29 mouse cellular contexts compared by ENCODE assay signal in genomic region chr4:103486140-103486965, GRCm38 (mm10).
DNase-seq lines count a peak whose midpoint lies in the region; ATAC-seq and TF ChIP-seq lines count a peak whose summit lies in the region.
"Had no signal": no experiment of that assay in that cellular context is flagged by ENCODE, and none has a peak within 500 bp of the region (broad histone marks: within the 10 kb centered on the region; RNA-seq: fewer than 3 reads in every experiment).

No protein-coding gene starts in this region.

- WGBS in hindbrain, embryonic 10.5 days = 48% methylated on average over 8 of the region's 8 CpGs
- WGBS in hindbrain, embryonic 13.5 days = 45% methylated on average over 8 of the region's 8 CpGs
- 44% methylated on average over 8 of the region's 8 CpGs for WGBS in midbrain, embryonic 11.5 days
- 45% methylated on average over 8 of the region's 8 CpGs for WGBS in midbrain, postnatal 0 days
- 28% methylated on average over 8 of the region's 8 CpGs for WGBS in midbrain, embryonic 14.5 days
- WGBS in neural tube, embryonic 15.5 days = 65% methylated on average over 8 of the region's 8 CpGs

- no peak overlapping the region; the same call in 1 of the 2 replicates for H3K9ac ChIP-seq in hindbrain, embryonic 13.5 days
- no peak overlapping the region for H3K9ac ChIP-seq in midbrain, embryonic 11.5 days (ENCODE audit: low read length)
- no peak overlapping the region for H3K9ac ChIP-seq in midbrain, postnatal 0 days (replicated peaks; ENCODE audit: low read length, poor library complexity, severe bottlenecking)
- no peak overlapping the region for H3K9ac ChIP-seq in midbrain, embryonic 14.5 days (replicated peaks; ENCODE audit: low read length)
- no peak overlapping the region for H3K9ac ChIP-seq in neural tube, embryonic 15.5 days (replicated peaks)
- H3K9ac ChIP-seq: embryonic facial prominence, embryonic 15.5 days; hindbrain, embryonic 14.5 days; liver, embryonic 12.5 days; liver, postnatal 0 days had no signal

- H3K27me3 ChIP-seq in hindbrain, embryonic 10.5 days (ENCODE audit: insufficient read depth, poor library complexity, severe bottlenecking) = no peaks in the 10 kb centered on the region
- H3K27me3 ChIP-seq in hindbrain, embryonic 13.5 days = no peaks in the 10 kb centered on the region
- no peaks in the 10 kb centered on the region for H3K27me3 ChIP-seq in midbrain, embryonic 11.5 days (ENCODE audit: control insufficient read depth, insufficient read depth, low read length)
- H3K27me3 ChIP-seq in midbrain, postnatal 0 days (ENCODE audit: insufficient read depth, low read length) = no peaks in the 10 kb centered on the region
- H3K27me3 ChIP-seq in midbrain, embryonic 14.5 days (ENCODE audit: control insufficient read depth, insufficient read depth, low read length) = no peaks in the 10 kb centered on the region
- H3K27me3 ChIP-seq in neural tube, embryonic 15.5 days (replicated peaks) = no peaks in the 10 kb centered on the region
- H3K27me3 ChIP-seq: CH12.LX; embryonic facial prominence, embryonic 15.5 days; liver, embryonic 12.5 days; megakaryocyte, embryonic 14.5 days had no signal

- no peak overlapping the region for H3K4me2 ChIP-seq in hindbrain, embryonic 13.5 days
- H3K4me2 ChIP-seq in midbrain, embryonic 11.5 days = no peak overlapping the region
- H3K4me2 ChIP-seq in midbrain, postnatal 0 days (ENCODE audit: low read depth, low read length, poor library complexity, severe bottlenecking) = no peak overlapping the region
- no peak overlapping the region for H3K4me2 ChIP-seq in midbrain, embryonic 14.5 days (ENCODE audit: low read length)
- H3K4me2 ChIP-seq in neural tube, embryonic 15.5 days = no peak overlapping the region
- H3K4me2 ChIP-seq: embryonic facial prominence, embryonic 15.5 days; hindbrain, embryonic 14.5 days; liver, embryonic 12.5 days had no signal

- peak; percentile 5 for DNase-seq in hindbrain, embryonic 10.5 days (ENCODE audit: low spot score)
- DNase-seq in midbrain, embryonic 11.5 days (ENCODE audit: low spot score, missing footprints) = peak; percentile 88
- DNase-seq in midbrain, postnatal 0 days (ENCODE audit: low spot score) = no peak
- peak; percentile 36 for DNase-seq in midbrain, embryonic 14.5 days
- no peak for DNase-seq in gastrocnemius, adult 2 months
- DNase-seq: adrenal gland, adult 8-10 months; cerebellum, adult 8-10 months; cerebellum, postnatal 36 days; gastrocnemius, postnatal 14 days; heart, postnatal 14 days; kidney, adult 18-20 months; kidney, postnatal 36 days; liver, postnatal 0 days; lung, postnatal 4 days; right cerebral cortex, postnatal 4 days; thymus, adult 18-20 months; thymus, postnatal 25 days had no signal

- intact Hi-C loops in gastrocnemius, adult 2 months (cut with DNase I) = no loop called here

- no peak overlapping the region for H3K4me3 ChIP-seq in hindbrain, embryonic 10.5 days
- no peak overlapping the region for H3K4me3 ChIP-seq in hindbrain, embryonic 13.5 days
- no peak overlapping the region for H3K4me3 ChIP-seq in midbrain, embryonic 11.5 days (ENCODE audit: low read depth, low read length)
- no peak overlapping the region for H3K4me3 ChIP-seq in midbrain, postnatal 0 days (ENCODE audit: low read depth, low read length)
- H3K4me3 ChIP-seq in midbrain, embryonic 14.5 days (replicated peaks; ENCODE audit: low read depth, low read length) = no peak overlapping the region
- no peak overlapping the region for H3K4me3 ChIP-seq in neural tube, embryonic 15.5 days (replicated peaks)
- no peak overlapping the region for H3K4me3 ChIP-seq in gastrocnemius, adult 2 months
- H3K4me3 ChIP-seq: embryonic facial prominence, embryonic 10.5 days; embryonic facial prominence, embryonic 15.5 days; layer of hippocampus, adult 2 months; liver, embryonic 12.5 days; megakaryocyte, embryonic 14.5 days had no signal

- TF ChIP-seq CTCF in midbrain, postnatal 0 days (IDR thresholded peaks at IDR 0.05) = no peak
- TF ChIP-seq CTCF in gastrocnemius, adult 2 months (IDR thresholded peaks at IDR 0.05) = no peak

- peak overlapping the region; percentile 77 for H3K27ac ChIP-seq in hindbrain, embryonic 10.5 days
- no peak overlapping the region for H3K27ac ChIP-seq in hindbrain, embryonic 13.5 days
- H3K27ac ChIP-seq in midbrain, embryonic 11.5 days (ENCODE audit: low read depth, low read length) = peak overlapping the region; percentile 16; the same call in 1 of the 2 replicates
- H3K27ac ChIP-seq in midbrain, postnatal 0 days (ENCODE audit: low read depth, low read length) = no peak overlapping the region
- no peak overlapping the region for H3K27ac ChIP-seq in midbrain, embryonic 14.5 days (replicated peaks; ENCODE audit: low read depth, low read length)
- no peak overlapping the region for H3K27ac ChIP-seq in neural tube, embryonic 15.5 days (replicated peaks)
- no peak overlapping the region for H3K27ac ChIP-seq in gastrocnemius, adult 2 months
- H3K27ac ChIP-seq: embryonic facial prominence, embryonic 10.5 days; embryonic facial prominence, embryonic 15.5 days; hindbrain, embryonic 14.5 days; layer of hippocampus, adult 2 months; liver, embryonic 12.5 days; stomach, postnatal 0 days had no signal

- peaks cover 12% of the 10 kb centered on the region for H3K4me1 ChIP-seq in hindbrain, embryonic 10.5 days (replicated peaks)
- peaks cover 12% of the 10 kb centered on the region for H3K4me1 ChIP-seq in hindbrain, embryonic 13.5 days (replicated peaks)
- peaks cover 12% of the 10 kb centered on the region for H3K4me1 ChIP-seq in midbrain, embryonic 11.5 days (ENCODE audit: control insufficient read depth, insufficient read depth, low read length)
- peaks cover 5% of the 10 kb centered on the region; the same call in 1 of the 2 replicates for H3K4me1 ChIP-seq in midbrain, postnatal 0 days (ENCODE audit: insufficient read depth, low read length)
- peaks cover 12% of the 10 kb centered on the region for H3K4me1 ChIP-seq in midbrain, embryonic 14.5 days (ENCODE audit: control insufficient read depth, insufficient read depth, low read length)
- 0 out of 2 replicates have a peak, but pooled peaks cover 6% of the 10 kb centered on the region for H3K4me1 ChIP-seq in neural tube, embryonic 15.5 days
- H3K4me1 ChIP-seq: embryonic facial prominence, embryonic 15.5 days; liver, embryonic 12.5 days; megakaryocyte, embryonic 14.5 days had no signal

- no peaks in the 10 kb centered on the region for H3K36me3 ChIP-seq in hindbrain, embryonic 10.5 days
- no peaks in the 10 kb centered on the region for H3K36me3 ChIP-seq in hindbrain, embryonic 13.5 days
- H3K36me3 ChIP-seq in midbrain, embryonic 11.5 days (ENCODE audit: control insufficient read depth, insufficient read depth, low read length) = no peaks in the 10 kb centered on the region
- H3K36me3 ChIP-seq in midbrain, postnatal 0 days (ENCODE audit: insufficient read depth, low read length) = no peaks in the 10 kb centered on the region
- H3K36me3 ChIP-seq in midbrain, embryonic 14.5 days (ENCODE audit: control insufficient read depth, insufficient read depth, low read length) = no peaks in the 10 kb centered on the region
- H3K36me3 ChIP-seq in neural tube, embryonic 15.5 days = no peaks in the 10 kb centered on the region
- H3K36me3 ChIP-seq: embryonic facial prominence, embryonic 10.5 days; embryonic facial prominence, embryonic 15.5 days; liver, embryonic 12.5 days had no signal

- ATAC-seq in hindbrain, embryonic 13.5 days (ENCODE audit: low FRiP score) = no peak
- ATAC-seq in midbrain, embryonic 11.5 days (ENCODE audit: low FRiP score) = peak; percentile 77
- no peak for ATAC-seq in midbrain, postnatal 0 days (ENCODE audit: low FRiP score)
- ATAC-seq in midbrain, embryonic 14.5 days (ENCODE audit: low FRiP score, low TSS enrichment) = no peak; the same call in 1 of the 2 replicates
- ATAC-seq in neural tube, embryonic 15.5 days (ENCODE audit: low FRiP score) = no peak
- ATAC-seq: forebrain, embryonic 16.5 days; liver, embryonic 12.5 days; liver, postnatal 0 days; lung, postnatal 0 days had no signal

- no peaks in the 10 kb centered on the region for H3K9me3 ChIP-seq in hindbrain, embryonic 10.5 days
- H3K9me3 ChIP-seq in hindbrain, embryonic 13.5 days = no peaks in the 10 kb centered on the region
- no peaks in the 10 kb centered on the region for H3K9me3 ChIP-seq in midbrain, embryonic 11.5 days (ENCODE audit: control insufficient read depth, low read length)
- no peaks in the 10 kb centered on the region for H3K9me3 ChIP-seq in midbrain, postnatal 0 days (ENCODE audit: low read length)
- H3K9me3 ChIP-seq in midbrain, embryonic 14.5 days (ENCODE audit: control insufficient read depth, low read length) = no peaks in the 10 kb centered on the region
- no peaks in the 10 kb centered on the region for H3K9me3 ChIP-seq in neural tube, embryonic 15.5 days (replicated peaks)
- H3K9me3 ChIP-seq: embryonic facial prominence, embryonic 10.5 days; embryonic facial prominence, embryonic 15.5 days; liver, embryonic 12.5 days had no signal

Comparison
In these comparisons a context has a peak if more than half of its experiments do, and no peak if none do; other contexts are left out.
1. DNase-seq: peak in hindbrain, embryonic 10.5 days (single experiment), midbrain, embryonic 11.5 days (single experiment) and midbrain, embryonic 14.5 days (single experiment); none in midbrain, postnatal 0 days (single experiment) and gastrocnemius, adult 2 months (single experiment).
2. H3K27ac ChIP-seq: peak in hindbrain, embryonic 10.5 days (single experiment) and midbrain, embryonic 11.5 days (single experiment); none in hindbrain, embryonic 13.5 days (single experiment), midbrain, postnatal 0 days (single experiment), midbrain, embryonic 14.5 days (single experiment), neural tube, embryonic 15.5 days (single experiment) and gastrocnemius, adult 2 months (single experiment).